Mouse (Mus musculus) gastrocnemius, adult 18-20 months (tissue): Measurements from ENCODE around the gene Dap3. TPM values are rescaled to one million over a fixed set of nuclear protein-coding genes. Genes with fewer than 3 reads are reported as not detected.
"Not testable (repeated sequence)": the region's sequence is repeated elsewhere in the genome, so short reads cannot be mapped to it uniquely, and the experiment has no call there.

Experiments used
- DNase-seq: peaks from one replicate; pipeline ENCODE4 v3.0.0; 2021; ENCODE audit warnings: low spot score
- total RNA-seq, 2 experiments: library from RNA; stranded (reverse); gene quantifications; 2 replicates each; pipeline ENCODE4 v1.2.3; 2021

Dap3 gene
- total RNA-seq, 2 experiments from 2014 or later, result 64.8 to 74.2 TPM

- DNase-seq, result peak; percentile 91
Observed at GRCm38 (mm10) chr3:88913511-88914383, 37.2 kb downstream of the Dap3 start, which contains the start of gene Msto1. Gene Msto1 (minus strand): TSS chr3:88913999.

- no peak for DNase-seq
Observed at GRCm38 (mm10) chr3:88912585-88912984, 38.4 kb downstream of the Dap3 start.

- no peak for DNase-seq
Observed at GRCm38 (mm10) chr3:88906393-88907159, 44.4 kb downstream of the Dap3 start.

- DNase-seq, result no peak
Observed at GRCm38 (mm10) chr3:88905741-88906140, 45.2 kb downstream of the Dap3 start.

- no peak for DNase-seq
Observed at GRCm38 (mm10) chr3:88905209-88905608, 45.8 kb downstream of the Dap3 start.

GRCm38 (mm10) chr3:88904803-88905202 is 46.2 kb downstream of the Dap3 start:
- no peak for DNase-seq

GRCm38 (mm10) chr3:88893011-88893410 is 58.0 kb downstream of the Dap3 start:
- DNase-seq, result not testable (repeated sequence)

GRCm38 (mm10) chr3:88882536-88882935 is 68.4 kb downstream of the Dap3 start:
- DNase-seq, result not testable (repeated sequence)

Other genes with a start within 250 kb of the Dap3 start
- 10 to 100 TPM; 18.0 to 22.4 TPM for gene Rit1, start 234.3 kb downstream of the Dap3 start, total RNA-seq
- 1 to 10 TPM; 3.7 to 4.6 TPM for gene Syt11, start 176.0 kb downstream of the Dap3 start, total RNA-seq
- gene Gon4l, start 116.0 kb downstream of the Dap3 start, total RNA-seq, result 10 to 100 TPM; 13.4 to 13.7 TPM
- 1 to 10 TPM; 6.7 to 8.4 TPM for gene Msto1, start 37.2 kb downstream of the Dap3 start, total RNA-seq
- gene Ash1l, start 559 bp downstream of the Dap3 start, total RNA-seq, result 10 to 100 TPM; 31.0 to 33.3 TPM
- gene Rusc1, start 142.1 kb upstream of the Dap3 start, total RNA-seq, result 10 to 100 TPM; 15.4 to 20.2 TPM
- gene Gm43738, start 149.9 kb upstream of the Dap3 start, total RNA-seq, result not detected
- 10 to 100 TPM; 27.2 to 27.8 TPM for gene Fdps, start 150.8 kb upstream of the Dap3 start, total RNA-seq
- not detected for gene Pklr, start 185.0 kb upstream of the Dap3 start, total RNA-seq
- under 1 TPM; 0.14 to 0.26 TPM for gene Hcn3, start 209.0 kb upstream of the Dap3 start, total RNA-seq
- 10 to 100 TPM; 16.6 to 18.6 TPM for gene Clk2, start 213.6 kb upstream of the Dap3 start, total RNA-seq
- gene Scamp3, start 226.3 kb upstream of the Dap3 start, total RNA-seq, result 10 to 100 TPM; 37.8 to 38.4 TPM
- gene Fam189b, start 232.0 kb upstream of the Dap3 start, total RNA-seq, result 10 to 100 TPM; 16.5 to 22.2 TPM